Mouse (Mus musculus) myocyte (in vitro differentiated cells): Measurements from ENCODE around the gene Mybpc3.

Experiments
- E2F4 ChIP-seq: IDR thresholded peaks from one replicate; pipeline ENCODE4 v1.6.1; 2011; ENCODE audit warnings: mild to moderate bottlenecking, control low read depth, moderate library complexity; ENCODE audit not compliant: insufficient read depth
- POLR2AphosphoS2 ChIP-seq: IDR thresholded peaks from one replicate; pipeline ENCODE4 v1.6.1; 2011; ENCODE audit warnings: low read depth, control low read depth; ENCODE audit not compliant: insufficient read length
- TCF12 ChIP-seq: IDR thresholded peaks from one replicate; pipeline ENCODE4 v1.6.1; 2011; ENCODE audit warnings: mild to moderate bottlenecking, control low read depth; ENCODE audit not compliant: poor library complexity, insufficient read depth, severe bottlenecking

GRCm38 (mm10) chr2:91109241-91109640 lies 8.7 kb upstream of the Mybpc3 start:
- no peak for TF ChIP-seq POLR2AphosphoS2
- no peak for TF ChIP-seq TCF12
- no peak for TF ChIP-seq E2F4
